ENCODE assay signal across 8 mouse cellular contexts in the genomic region with DNA sequence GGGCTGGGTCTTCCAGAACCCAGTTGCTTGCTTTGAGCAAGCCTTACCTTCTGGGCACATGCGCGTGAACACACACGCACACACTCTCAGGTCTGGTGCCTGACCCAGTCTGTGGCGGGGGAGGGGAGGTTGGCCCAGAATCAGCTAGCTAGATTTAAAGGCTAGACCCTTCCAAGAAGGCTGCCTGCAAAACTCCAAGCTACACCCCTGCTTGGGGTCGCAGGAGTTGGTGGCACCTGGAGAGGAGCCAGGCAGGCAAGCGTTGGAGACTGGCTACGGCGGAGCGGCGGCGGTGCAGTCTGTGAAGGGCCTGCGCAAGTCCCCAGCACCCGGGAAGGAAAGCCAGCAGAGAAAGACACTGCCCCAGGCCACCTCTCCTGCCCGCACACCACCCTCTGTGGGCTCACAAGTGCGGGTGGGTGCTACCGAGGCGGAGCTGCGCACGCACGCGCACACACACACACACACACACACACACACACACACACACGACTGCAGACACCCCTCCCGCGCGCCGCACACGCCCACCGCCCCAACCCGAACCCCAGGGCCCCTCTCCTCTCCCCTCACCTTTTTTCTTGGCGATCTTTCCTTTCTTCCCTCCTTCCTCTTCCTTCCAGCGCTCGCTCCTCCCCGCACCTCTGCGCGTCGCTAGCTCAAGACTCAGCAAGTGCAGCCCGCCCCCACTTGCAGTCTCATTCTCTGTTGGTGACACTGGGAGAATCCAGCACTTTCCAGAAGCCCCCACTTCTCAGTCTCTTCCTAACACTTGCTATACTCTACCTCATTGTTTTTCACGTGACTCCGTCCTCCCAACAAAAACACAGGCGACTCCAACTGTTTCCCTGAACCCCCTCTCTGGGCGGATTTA. TPM values are rescaled to one million over a fixed set of nuclear protein-coding genes. Genes with fewer than 3 reads are reported as not detected.
DNase-seq lines count a peak whose midpoint lies in the region; ATAC-seq lines count a peak whose summit lies in the region.

No protein-coding gene starts in this region.

- no peaks in the 10 kb centered on the region for H3K9me3 ChIP-seq in forebrain, embryonic 13.5 days (replicated peaks)
- H3K9me3 ChIP-seq in megakaryocyte, embryonic 14.5 days = peaks cover 5% of the 10 kb centered on the region

- no peaks in the 10 kb centered on the region for H3K4me1 ChIP-seq in brown adipose tissue, adult 24 weeks (ENCODE audit: control insufficient read depth, insufficient read depth, insufficient read length, low read length)
- peaks cover 14% of the 10 kb centered on the region for H3K4me1 ChIP-seq in forebrain, embryonic 13.5 days
- H3K4me1 ChIP-seq in megakaryocyte, embryonic 14.5 days = peaks cover 24% of the 10 kb centered on the region

- H3K36me3 ChIP-seq in forebrain, embryonic 13.5 days (ENCODE audit: poor library complexity, severe bottlenecking) = no peaks in the 10 kb centered on the region
- H3K36me3 ChIP-seq in megakaryocyte, embryonic 14.5 days (replicated peaks; ENCODE audit: low read length) = no peaks in the 10 kb centered on the region

- DNase-seq in adrenal gland, adult 18-20 months (ENCODE audit: low spot score in 2 of 2) = peak; percentile 34 to 36
- DNase-seq in adrenal gland, adult 8-10 months = no peak
- peak; percentile 21 to 69 for DNase-seq in left cerebral cortex, postnatal 10 days (ENCODE audit: extremely low spot score in 1 of 2, low spot score in 2 of 2)
- DNase-seq in skeletal muscle tissue, adult 2 months (ENCODE audit: low read depth, low spot score) = peak; percentile 10

- H3K4me3 ChIP-seq in brown adipose tissue, adult 24 weeks (ENCODE audit: insufficient read depth, low read depth, low read length) = peak overlapping the region; percentile 60
- H3K4me3 ChIP-seq in forebrain, embryonic 13.5 days = peak overlapping the region; percentile 63
- H3K4me3 ChIP-seq in megakaryocyte, embryonic 14.5 days (replicated peaks) = peak overlapping the region; percentile 93

- H3K4me2 ChIP-seq in forebrain, embryonic 13.5 days = peak overlapping the region; percentile 83

- H3K27ac ChIP-seq in brown adipose tissue, adult 24 weeks (replicated peaks; ENCODE audit: low read depth, low read length) = no peak overlapping the region
- peak overlapping the region; percentile 19; the same call in 1 of the 2 replicates for H3K27ac ChIP-seq in forebrain, embryonic 13.5 days

- H3K27me3 ChIP-seq in forebrain, embryonic 13.5 days = no peaks in the 10 kb centered on the region
- H3K27me3 ChIP-seq in megakaryocyte, embryonic 14.5 days (replicated peaks) = peaks cover 24% of the 10 kb centered on the region

- ATAC-seq in forebrain, embryonic 13.5 days = peak; percentile 72
- peak; percentile 61 to 76 for ATAC-seq in hematopoietic stem cell, adult 5-6 weeks (replicated peaks in 1 of 2; ENCODE audit: insufficient read depth in 1 of 2, low FRiP score in 2 of 2, low TSS enrichment in 1 of 2, low read depth in 1 of 2, poor library complexity in 2 of 2, severe bottlenecking in 2 of 2)

- WGBS in forebrain, embryonic 13.5 days = 3% methylated on average over 33 of the region's 41 CpGs

- H3K9ac ChIP-seq in forebrain, embryonic 13.5 days = peak overlapping the region; percentile 74

- intact Hi-C loops in left cerebral cortex, postnatal 10 days (cut with DNase I) = loop anchor here (5.0 kb wide), 1 partner anchor 34 kb away; no protein-coding TSS in a partner anchor

RNA-seq across cellular contexts. Expression of a gene that starts 2.6 kb away (rescaled TPM):
- total RNA-seq in adrenal gland, adult 18-20 months (2021) = 10 to 100 TPM; 28.9 to 29.3 TPM
- total RNA-seq in adrenal gland, adult 8-10 months (2022) = 10 to 100 TPM; 25.6 to 40.4 (median 38.7) TPM
- 11.5 and 14.2 TPM in 2 replicates for polyA plus RNA-seq in brown adipose tissue, adult 24 weeks (2012; ENCODE audit: insufficient read depth, insufficient read length, missing spikeins)
- 13.5 and 16.7 TPM in 2 replicates for polyA plus RNA-seq in forebrain, embryonic 13.5 days (2015; fragmentation: Nextera tagmentation; extraction: Ambion mirVana)
- 10.7 and 13.3 TPM in 2 replicates for total RNA-seq in hematopoietic stem cell, adult 5-6 weeks (2017)
- total RNA-seq in left cerebral cortex, postnatal 10 days (2021) = 10 to 100 TPM; 48.6 to 55.2 TPM
- polyA plus RNA-seq in megakaryocyte, embryonic 14.5 days (2012; ENCODE audit: insufficient read depth, low replicate concordance) = 0.75 TPM in 1 of 2 replicates, not detected in the other

RNA-seq across cellular contexts. Expression of a gene that starts 45.6 kb away (rescaled TPM):
- total RNA-seq in adrenal gland, adult 18-20 months (2021) = 100 to 1,000 TPM; 245 to 250 TPM
- 100 to 1,000 TPM; 234 to 288 (median 240) TPM for total RNA-seq in adrenal gland, adult 8-10 months (2022)
- polyA plus RNA-seq in brown adipose tissue, adult 24 weeks (2012; ENCODE audit: insufficient read depth, insufficient read length, missing spikeins) = 384 and 403 TPM in 2 replicates
- polyA plus RNA-seq in forebrain, embryonic 13.5 days (2015; fragmentation: Nextera tagmentation; extraction: Ambion mirVana) = 212 and 221 TPM in 2 replicates
- 315 and 317 TPM in 2 replicates for total RNA-seq in hematopoietic stem cell, adult 5-6 weeks (2017)
- 100 to 1,000 TPM; 356 to 358 TPM for total RNA-seq in left cerebral cortex, postnatal 10 days (2021)
- 15.0 and 106 TPM in 2 replicates for polyA plus RNA-seq in megakaryocyte, embryonic 14.5 days (2012; ENCODE audit: insufficient read depth, low replicate concordance)
